Mouse (Mus musculus) thymus, postnatal 0 days (tissue): ENCODE measurements at regions not wholly inside any gene's neighbourhood (a gene's known extent, or its start where the extent isn't known, plus 50 kb on each side); places are given as distances from the start of the nearest gene placed in this dataset.
A peak's percentile ranks its signal among the peaks of the same experiment; 100 is the strongest.

Source experiments
- DNase-seq: peaks from one replicate; pipeline ENCODE4 v3.0.0-alpha.2; 2015; ENCODE audit warnings: low spot score

DNA sequence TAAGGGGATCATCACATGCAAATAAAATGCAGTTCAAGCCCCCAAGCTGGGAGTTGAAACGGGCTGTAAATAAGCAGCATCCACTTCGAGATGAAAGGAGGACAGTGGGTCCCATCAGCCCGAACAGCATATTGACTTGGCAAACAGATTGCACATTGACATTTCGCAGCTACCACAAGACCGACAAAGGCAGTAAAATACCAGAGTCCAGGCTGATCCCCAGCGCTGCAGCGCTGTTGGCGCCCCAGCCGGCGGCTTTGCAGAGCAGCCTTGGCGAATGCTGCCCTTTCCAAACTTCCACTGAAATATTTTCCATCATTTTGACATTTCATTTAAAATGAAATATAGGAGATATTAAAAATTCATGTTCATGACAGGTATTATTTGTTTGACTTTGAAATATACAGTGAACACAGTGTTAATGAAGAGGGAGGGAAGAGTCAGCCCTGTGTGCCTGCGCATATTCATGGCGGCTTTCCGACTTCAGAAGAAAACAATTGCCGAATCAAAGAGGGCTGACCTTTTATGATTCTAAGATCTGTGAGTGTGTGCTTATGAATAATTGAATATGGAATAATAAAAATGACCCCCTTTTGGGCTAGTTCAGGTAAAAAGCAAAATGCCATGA, 98.4 kb downstream of the Sqor start:
- DNase-seq: no peak

DNA sequence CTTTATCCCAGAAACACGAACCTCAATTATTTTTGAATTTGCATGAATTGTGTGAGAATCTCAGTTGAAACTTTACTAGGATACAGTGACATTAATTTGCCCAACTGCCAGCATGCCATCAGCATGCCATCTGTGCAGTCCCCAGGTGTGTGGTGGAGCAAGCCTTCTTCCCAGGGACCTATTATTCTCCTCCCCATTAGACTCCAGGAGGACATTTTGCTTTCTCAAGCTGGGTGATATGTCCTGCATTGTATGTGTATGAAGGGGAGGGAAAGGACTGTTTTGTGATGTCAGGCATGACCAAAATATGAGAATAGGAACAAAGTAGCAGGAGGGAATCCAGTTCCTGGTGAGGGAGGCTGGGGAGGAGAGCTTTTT, 98.9 kb downstream of the Sqor start:
- no peak for DNase-seq

DNA sequence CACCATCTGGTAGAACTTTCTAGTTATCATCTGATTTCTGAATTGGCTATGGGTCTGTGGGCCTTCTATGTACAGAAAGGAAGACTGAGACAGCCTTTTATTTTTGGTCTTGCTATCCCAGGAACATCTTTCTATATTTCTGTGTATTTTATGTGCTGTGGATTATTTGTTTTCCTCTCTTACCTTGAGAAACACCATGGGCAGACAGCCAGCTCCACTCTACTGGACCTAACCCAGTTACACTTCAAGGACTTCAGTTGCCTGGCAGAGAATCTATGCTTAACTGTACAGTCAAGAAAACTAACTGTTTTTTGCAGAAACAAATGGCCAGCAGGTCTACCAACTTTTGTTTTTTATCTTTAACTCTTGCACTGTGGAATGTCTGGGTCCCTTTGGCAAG, 122.1 kb downstream of the Sqor start:
- no peak for DNase-seq

DNA sequence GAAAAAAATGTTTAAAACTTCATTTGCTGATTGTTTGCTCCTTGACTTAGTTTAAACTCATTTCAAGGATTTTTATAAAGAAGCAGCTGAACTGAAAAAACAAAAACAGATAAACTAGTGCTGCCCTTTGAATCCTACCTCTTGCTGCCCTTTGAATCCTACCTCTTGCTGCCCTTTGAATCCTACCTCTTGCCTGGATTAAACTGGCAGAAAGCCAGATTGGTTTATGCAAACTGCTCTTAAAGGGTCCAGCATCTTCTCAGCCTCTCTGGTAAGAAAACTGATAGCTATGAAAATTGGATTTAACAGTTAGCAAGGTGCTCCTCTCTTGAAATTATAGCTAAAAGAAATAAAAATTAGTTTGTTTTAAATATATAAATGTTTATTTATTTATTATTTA, 122.5 kb downstream of the Sqor start:
- no peak for DNase-seq

DNA sequence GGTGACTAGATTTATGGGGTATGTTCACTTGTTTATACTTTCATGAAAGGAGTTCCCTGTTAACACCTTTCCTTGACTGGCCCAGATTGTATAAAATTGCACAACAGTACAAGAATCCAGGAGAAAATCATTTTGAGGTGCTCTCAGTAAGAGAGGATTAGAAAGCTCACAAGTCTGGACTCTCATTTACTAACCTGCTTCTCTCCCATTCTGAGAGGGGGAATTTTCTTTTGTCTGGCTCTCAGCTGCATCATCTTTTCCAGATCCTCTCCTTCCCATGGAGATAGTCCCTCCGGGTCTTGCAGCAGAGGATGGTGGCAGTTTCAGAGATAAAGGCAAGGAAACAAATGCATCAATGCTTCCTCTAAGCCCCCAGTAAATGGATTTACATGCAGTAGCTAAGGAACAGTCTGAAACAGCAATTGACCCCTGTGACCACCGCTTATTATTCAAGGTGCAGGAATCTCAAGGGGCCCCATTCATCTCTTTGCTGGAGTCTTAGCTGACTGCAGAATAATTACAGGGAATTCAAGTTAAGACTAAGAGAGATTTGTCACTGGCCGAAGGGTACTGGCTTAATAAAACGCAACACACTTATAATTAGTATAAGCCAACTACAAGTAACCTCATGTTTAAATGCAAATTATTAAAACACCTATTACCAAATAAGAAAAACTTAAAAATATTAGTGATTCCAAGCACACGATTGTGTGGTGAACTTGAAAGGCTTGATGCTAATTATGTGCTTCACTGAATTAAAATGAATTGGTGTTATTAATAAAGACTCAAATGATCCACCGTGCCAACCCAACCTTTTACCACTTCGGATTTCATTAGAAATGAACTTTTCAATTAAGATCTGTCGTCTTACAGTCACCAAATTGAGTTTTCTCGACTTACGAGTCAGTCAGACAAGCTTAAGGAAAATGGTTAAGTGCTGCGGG, 140.4 kb downstream of the Sqor start:
- DNase-seq: no peak

DNA sequence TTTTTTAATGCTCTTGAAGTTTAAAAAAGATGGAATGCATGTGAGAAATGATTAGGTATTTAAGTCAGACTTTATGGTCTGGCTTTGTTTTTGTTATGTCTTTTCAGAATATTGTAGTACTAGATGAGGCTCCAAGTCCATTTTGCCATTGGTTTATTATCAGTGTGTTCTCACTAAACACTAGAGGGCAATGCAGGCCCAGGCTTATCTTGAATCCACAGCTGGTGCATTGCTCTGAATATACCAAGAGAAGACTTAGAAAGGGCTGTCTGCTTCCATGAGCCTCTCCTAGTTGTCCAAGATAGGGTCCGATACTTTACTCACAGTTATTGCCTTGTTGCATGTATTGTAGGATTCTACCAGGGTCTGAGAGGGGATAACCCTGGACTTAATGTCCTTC, 151.7 kb downstream of the Sqor start:
- peak; percentile 34 for DNase-seq

DNA sequence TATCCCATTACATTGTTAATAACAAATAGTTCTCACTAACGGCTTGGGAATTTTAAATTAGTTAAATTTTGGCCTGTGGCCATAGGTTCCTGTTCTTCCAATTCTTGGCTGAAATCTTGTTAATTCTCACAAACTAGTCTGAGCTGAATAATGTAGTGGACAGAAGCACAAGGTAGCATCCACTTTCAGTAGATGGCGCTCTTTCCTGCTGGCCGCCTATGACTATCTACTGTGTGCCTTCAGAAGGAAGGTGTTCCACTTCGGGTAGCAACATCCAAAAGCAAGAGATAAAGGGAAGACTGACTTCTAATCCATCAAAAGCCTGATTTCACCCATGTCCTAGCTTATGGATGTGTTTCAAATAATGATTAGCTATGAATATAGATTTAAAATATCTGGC, 172.9 kb downstream of the Sqor start:
- DNase-seq: peak; percentile 7

DNA sequence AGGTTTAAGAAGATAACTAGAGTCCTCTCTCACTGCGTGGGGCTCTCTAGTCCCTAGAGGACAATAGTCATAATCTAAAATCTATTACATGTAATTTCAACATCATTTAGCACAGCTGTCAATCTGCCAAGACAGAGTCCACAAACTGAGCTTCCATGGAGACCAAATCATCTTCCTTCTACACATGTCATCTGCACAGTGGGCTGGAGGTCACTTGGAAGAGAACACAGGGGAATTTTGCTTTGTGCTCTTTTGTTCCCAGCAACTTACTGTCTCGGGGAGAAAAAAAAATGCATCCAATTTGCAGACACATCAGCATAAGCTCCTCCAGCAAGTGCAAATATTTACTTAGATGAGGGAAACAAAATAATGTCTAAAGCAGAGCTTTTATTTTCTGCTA, 179.8 kb downstream of the Sqor start:
- DNase-seq: no peak

DNA sequence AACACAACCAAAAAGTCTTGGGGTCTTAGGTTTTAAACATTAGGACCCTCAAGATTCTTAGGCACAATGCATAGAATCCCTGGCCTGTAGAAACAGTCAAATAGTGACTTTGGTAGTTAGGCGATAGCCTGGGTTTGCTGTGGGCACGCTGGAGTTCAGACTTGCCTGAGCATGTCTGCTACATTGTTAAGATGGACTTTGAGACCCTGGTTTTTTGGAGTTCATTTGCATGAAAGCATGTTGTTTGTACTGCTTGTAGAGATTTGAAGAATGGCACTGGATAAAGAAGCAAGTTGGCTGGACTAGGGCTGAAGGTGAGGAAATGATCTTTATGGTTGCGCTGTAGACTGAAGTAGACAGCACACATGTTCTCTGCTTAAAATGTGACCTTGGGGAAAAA, 180.9 kb downstream of the Sqor start:
- DNase-seq: no peak

DNA sequence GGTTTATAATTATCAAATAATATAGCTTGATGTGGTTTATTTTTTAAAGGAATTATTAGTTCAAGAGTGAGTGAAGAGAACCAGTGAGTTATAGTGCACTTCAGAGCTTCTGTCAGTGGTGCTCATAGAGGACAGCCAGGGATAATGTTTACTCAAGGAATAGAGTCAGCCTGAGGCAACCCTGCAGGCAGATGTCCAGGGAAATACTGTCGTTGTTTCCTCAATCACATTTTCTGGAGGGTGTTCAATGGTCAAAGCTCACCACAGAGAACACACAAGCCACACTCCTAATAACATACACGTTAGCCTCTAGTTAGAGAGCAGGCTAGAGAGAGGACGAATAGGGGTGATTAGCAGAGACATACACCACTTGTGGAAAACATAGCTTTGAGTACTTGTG, 184.0 kb downstream of the Sqor start:
- no peak for DNase-seq

DNA sequence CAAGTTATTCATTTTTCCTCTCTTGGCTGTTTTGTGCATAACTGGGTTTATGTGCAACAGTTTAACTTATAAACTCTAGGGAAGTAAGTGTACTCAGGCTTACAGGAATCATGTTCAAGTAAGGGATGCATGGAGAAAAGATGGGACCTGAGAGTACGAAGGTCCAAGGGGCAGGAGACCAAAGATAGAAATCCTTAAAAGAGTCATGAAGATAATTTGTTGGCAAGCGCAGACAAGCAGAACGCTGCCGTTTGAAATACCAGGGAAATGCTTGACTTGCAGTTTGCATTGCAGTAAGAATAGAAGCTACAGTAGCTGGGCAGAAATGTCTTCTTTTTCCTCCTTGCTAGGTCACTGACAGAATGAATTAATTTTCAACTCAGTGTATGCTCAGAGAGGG, 196.7 kb downstream of the Sqor start:
- no peak for DNase-seq

DNA sequence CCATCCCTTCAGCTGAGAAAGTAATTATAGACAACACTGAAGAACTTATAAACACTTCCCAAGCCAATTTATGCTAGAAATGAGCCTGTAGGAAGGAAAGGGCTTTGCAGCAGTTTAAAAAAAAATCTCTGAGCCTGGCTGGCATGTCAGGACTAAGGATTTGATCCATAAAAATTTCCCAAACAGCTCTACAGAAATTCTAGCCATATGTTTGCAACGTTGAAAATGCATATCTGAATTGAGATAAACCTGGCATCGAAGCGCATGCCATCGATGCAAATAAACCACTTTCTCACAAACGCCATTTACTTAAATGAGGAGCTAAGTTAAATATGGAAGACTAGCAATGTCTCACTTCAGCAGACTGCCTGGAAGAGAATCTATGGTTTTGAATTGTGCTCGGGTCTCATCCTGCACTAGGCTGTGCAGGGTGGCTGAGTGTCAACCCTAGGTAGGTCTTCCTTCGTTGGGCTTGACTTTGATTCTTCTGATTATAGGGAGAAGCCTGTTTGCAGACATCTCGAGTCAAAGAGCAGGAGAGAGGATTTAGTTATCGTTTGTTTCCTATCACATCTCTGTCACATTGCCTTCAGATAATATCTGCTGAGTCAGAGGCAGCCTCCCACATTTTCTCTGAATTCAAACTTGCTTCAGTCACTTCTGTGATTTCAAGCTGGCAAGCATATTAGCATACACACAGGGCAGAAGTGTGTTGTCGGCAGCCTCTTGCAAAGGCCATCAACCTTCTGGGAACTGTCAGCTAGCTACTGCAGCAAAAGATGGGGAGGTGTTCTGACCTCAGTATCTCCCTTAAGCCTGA, 204.0 kb downstream of the Sqor start:
- no peak for DNase-seq
